Mouse (Mus musculus): ENCODE data around the gene Robo4.
A peak's percentile ranks its signal among the peaks of the same experiment; 100 is the strongest.

Gene Robo4

DNA sequence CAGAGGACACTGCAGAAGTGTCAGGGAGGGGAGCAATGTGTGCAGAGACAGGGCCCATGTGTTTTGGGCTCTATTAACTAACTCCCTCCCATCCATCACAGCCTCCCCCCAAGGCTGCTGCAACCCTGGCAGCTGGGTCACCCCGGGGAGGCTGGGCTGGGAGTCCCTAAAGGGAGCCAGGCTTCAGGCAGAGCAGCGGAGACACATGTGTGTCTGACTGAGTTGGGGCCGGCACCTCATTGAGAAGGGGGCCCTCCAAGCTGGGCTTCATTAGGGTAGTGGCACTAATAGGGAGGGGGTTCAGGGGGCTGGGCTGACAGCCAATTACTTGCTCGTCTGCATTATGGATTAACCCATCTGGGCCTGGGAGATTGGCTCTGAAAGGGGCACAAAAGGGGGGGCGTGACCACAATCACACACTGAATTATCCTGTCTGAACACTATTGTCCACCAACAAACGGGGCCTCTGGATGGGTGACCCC is 52.4 kb downstream of the Robo4 start:
- no peak for DNase-seq (ENCODE audit: low read depth, low spot score)

DNA sequence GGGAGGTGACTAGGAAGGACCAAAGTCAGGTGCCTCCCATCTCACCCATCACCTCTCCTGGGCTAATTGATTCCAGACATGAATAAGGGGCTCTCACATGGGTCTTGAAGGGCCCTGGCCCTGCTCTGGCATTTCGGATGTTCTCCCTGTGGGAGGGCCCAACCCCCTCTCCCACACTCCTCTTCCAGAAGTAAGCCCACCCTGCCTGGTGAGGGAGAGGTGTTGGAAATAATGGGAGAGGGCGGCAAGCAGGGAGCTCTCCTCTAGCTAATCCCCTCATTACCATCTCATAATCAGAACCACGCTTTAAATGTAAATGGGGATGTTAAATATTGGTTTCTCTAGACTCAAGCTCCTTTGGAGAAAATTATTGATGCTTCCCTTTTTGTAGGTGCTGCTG is 53.3 kb downstream of the Robo4 start:
- DNase-seq (ENCODE audit: low read depth, low spot score), result no peak

DNA sequence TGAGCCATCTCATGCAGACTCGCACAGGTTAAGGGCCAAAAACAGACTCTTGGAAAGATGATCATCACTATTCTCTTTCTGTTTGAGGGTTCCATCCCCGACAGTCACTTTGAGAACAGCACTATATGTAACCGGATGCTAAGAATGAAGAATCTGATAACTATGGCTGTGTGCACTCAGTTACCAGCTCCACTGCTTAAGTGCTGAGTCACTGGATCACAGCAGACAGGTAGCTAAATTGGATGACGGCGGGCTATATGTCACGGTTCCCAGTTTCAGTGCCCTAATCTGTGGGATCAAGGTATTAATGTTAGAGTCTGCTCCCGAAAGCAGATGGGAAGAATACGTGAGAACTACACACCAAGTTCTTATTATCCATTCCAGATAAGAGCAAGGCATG is 54.2 kb downstream of the Robo4 start:
- no peak for DNase-seq (ENCODE audit: low read depth, low spot score)

- no peak for DNase-seq (ENCODE audit: low read depth, low spot score)
Measured at GRCm38 (mm10) chr9:37456481-37456910, 54.8 kb downstream of the Robo4 start.

DNA sequence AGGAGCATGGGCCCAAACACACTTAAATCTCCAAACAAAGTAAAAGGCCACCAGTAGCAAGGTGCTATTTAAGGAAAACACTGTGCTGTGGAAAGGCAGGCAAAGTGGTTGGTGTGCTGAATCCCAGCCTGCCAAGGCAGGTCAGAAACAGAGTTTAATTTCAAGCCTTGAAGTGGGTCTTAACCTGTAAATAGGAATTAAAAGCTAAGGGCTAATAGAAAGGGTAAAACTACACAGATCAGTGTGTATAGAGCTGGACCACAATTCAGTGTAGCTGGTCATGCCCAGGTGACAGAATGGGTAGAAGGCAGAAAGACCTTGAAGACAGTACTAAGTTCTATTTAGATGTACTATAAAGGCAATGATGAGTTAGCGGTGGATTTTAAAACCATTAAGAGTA is 55.5 kb downstream of the Robo4 start:
- no peak for DNase-seq (ENCODE audit: low read depth, low spot score)

DNA sequence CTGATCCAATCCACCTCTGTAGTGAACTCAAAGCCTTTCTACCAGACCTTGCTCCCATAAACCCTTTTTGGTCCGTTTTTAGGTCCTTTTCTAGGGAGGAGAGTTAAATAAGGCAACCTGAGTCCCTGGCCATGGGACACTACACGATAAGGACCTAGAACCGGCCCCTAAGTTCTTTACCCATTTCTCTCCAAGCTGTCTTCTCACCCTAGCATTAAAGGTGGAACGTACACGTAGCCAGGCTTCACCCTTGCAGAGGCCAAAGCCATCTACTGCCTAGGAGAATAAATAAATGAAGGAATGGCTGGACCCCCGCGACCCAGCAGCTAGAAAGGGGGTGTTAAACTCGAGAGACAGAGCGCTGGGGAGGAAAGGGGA is 58.0 kb downstream of the Robo4 start:
- DNase-seq (ENCODE audit: low read depth, low spot score), result no peak

DNA sequence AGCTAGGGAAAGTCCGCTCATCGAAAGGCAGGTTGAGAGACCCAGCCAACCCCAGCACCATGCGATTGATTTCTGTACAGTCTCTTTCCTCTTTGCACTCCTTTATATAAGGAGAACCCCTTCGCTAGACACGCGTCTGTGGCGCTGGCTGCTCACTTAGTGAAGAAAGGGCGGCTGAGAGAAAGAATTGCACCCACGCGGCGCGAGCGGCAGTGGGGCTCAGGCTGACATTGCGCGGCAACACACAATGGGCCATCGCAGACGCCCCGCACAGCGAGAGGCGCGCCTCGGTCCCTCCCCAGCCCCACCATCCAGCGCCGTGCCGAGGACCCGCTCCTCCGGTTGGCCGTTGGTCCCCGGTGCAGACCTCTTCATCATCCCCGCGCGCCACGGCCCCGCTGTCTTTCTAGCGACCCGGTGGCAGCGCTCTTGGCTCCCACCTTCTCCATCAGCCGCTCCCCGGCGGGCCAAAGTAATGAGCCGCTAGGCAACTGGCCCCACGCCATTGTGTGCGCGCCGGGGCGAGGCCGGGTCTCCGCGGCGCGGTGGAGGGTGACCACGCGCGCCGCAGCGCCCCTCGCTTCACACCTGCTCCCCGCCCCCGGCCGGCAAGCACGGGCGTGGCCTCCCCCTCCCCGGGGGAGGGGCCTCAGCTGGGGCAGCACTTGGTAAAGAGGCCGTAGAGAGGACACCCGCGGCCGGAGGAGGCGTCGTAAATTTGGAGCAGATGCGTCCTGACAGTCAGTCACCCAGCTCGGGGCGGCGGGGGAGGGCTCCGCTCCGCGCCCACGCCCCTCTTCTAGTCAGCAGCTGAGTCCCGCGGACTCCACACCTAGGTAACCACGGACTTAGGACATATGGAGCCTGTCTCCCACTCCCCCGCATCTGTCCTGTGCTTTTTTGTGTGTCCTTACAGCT is 58.6 kb downstream of the Robo4 start:
- DNase-seq (ENCODE audit: low read depth, low spot score), result peak; percentile 14

GRCm38 (mm10) chr9:37460961-37461340 is 59.3 kb downstream of the Robo4 start:
- DNase-seq (ENCODE audit: low read depth, low spot score), result no peak

- DNase-seq (ENCODE audit: low read depth, low spot score), result no peak
Measured at GRCm38 (mm10) chr9:37461571-37461970, 59.9 kb downstream of the Robo4 start.

- peak; percentile 74 for DNase-seq (ENCODE audit: low read depth, low spot score)
Measured at GRCm38 (mm10) chr9:37462764-37463163, 61.1 kb downstream of the Robo4 start.
